Mouse (Mus musculus) liver, adult (tissue): ENCODE data around the gene Fam20a.

Experiments used
- GATA4 ChIP-seq: IDR thresholded peaks from 2 replicates; pipeline ENCODE4 v1.6.1; 2014; ENCODE audit warnings: mild to moderate bottlenecking, low read length; ENCODE audit not compliant: insufficient replicate concordance

Gene Fam20a

GRCm38 (mm10) chr11:109675771-109676170 lies 46.3 kb downstream of the Fam20a start:
- TF ChIP-seq GATA4 = no peak

- TF ChIP-seq GATA4 = no peak
Observed at GRCm38 (mm10) chr11:109675208-109675607, 46.9 kb downstream of the Fam20a start.

- TF ChIP-seq GATA4 = no peak
Observed at GRCm38 (mm10) chr11:109674542-109674941, 47.5 kb downstream of the Fam20a start.

- no peak for TF ChIP-seq GATA4
Observed at GRCm38 (mm10) chr11:109673741-109674140, 48.3 kb downstream of the Fam20a start.

- no peak for TF ChIP-seq GATA4
Observed at GRCm38 (mm10) chr11:109672881-109673739, 49.0 kb downstream of the Fam20a start.

- TF ChIP-seq GATA4 = no peak
Observed at GRCm38 (mm10) chr11:109672396-109672795, 49.7 kb downstream of the Fam20a start.

GRCm38 (mm10) chr11:109672021-109672324 lies 50.1 kb downstream of the Fam20a start:
- no peak for TF ChIP-seq GATA4

- no peak for TF ChIP-seq GATA4
Observed at GRCm38 (mm10) chr11:109671136-109672020, 50.7 kb downstream of the Fam20a start.

- no peak for TF ChIP-seq GATA4
Observed at GRCm38 (mm10) chr11:109670026-109670916, 51.8 kb downstream of the Fam20a start.

GRCm38 (mm10) chr11:109669149-109669708 lies 52.9 kb downstream of the Fam20a start:
- peak; percentile 94; the same call in 1 of the 2 replicates for TF ChIP-seq GATA4

GRCm38 (mm10) chr11:109668115-109668725 lies 53.9 kb downstream of the Fam20a start:
- no peak for TF ChIP-seq GATA4

- no peak for TF ChIP-seq GATA4
Observed at GRCm38 (mm10) chr11:109667371-109667770, 54.7 kb downstream of the Fam20a start.

GRCm38 (mm10) chr11:109666411-109666810 lies 55.7 kb downstream of the Fam20a start:
- no peak for TF ChIP-seq GATA4

- no peak for TF ChIP-seq GATA4
Observed at GRCm38 (mm10) chr11:109665424-109665823, 56.7 kb downstream of the Fam20a start.
